ENCODE assay signal across 11 mouse cellular contexts in genomic region chr15:101412188-101412587, GRCm38 (mm10). TPM values are rescaled to one million over a fixed set of nuclear protein-coding genes. Genes with fewer than 3 reads are reported as not detected.
A peak's percentile ranks its signal among the peaks of the same experiment; 100 is the strongest.
DNase-seq lines count a peak whose midpoint lies in the region; ATAC-seq and TF ChIP-seq lines count a peak whose summit lies in the region.
"Had no signal": no experiment of that assay in that cellular context is flagged by ENCODE, and none has a peak within 500 bp of the region (broad histone marks: within the 10 kb centered on the region; RNA-seq: fewer than 3 reads in every experiment).

No protein-coding gene starts in this region.

- DNase-seq in cerebellum, postnatal 25 days: peak; percentile 41 to 45
- no peak for DNase-seq in cerebellum, adult 18-20 months
- DNase-seq in kidney, adult 9 months: peak; percentile 72
- no peak for DNase-seq in layer of hippocampus, postnatal 10 days (ENCODE audit: low spot score in 2 of 2)
- no peak for DNase-seq in gastrocnemius, postnatal 10 days

- no peak for TF ChIP-seq CTCF in E14TG2a.4 (conservative IDR thresholded peaks at IDR 0.05; ENCODE audit: low read length)

- peak overlapping the region; percentile 89 for H3K27ac ChIP-seq in lung, embryonic 15.5 days
- no peak overlapping the region for H3K27ac ChIP-seq in forebrain, embryonic 12.5 days
- H3K27ac ChIP-seq: heart, adult 2 months had no signal

- ATAC-seq in lung, embryonic 15.5 days (ENCODE audit: borderline replicate concordance, extremely low read depth, low FRiP score, low TSS enrichment): peak; percentile 53; the same call in 1 of the 2 replicates
- no peak for ATAC-seq in forebrain, embryonic 12.5 days (ENCODE audit: low FRiP score)

- peak overlapping the region; percentile 45 for H3K9ac ChIP-seq in lung, embryonic 15.5 days
- H3K9ac ChIP-seq in forebrain, embryonic 12.5 days: no peak overlapping the region

- peaks cover 27% of the 10 kb centered on the region for H3K4me1 ChIP-seq in E14TG2a.4 (replicated peaks; ENCODE audit: low read depth, low read length)
- peaks cover 15% of the 10 kb centered on the region; the same call in 1 of the 2 replicates for H3K4me1 ChIP-seq in lung, embryonic 15.5 days
- H3K4me1 ChIP-seq in forebrain, embryonic 12.5 days: no peaks in the 10 kb centered on the region

- H3K36me3 ChIP-seq in E14TG2a.4 (ENCODE audit: insufficient read depth, low read length): no peaks in the 10 kb centered on the region
- H3K36me3 ChIP-seq in lung, embryonic 15.5 days: no peaks in the 10 kb centered on the region
- no peaks in the 10 kb centered on the region for H3K36me3 ChIP-seq in forebrain, embryonic 12.5 days (replicated peaks)

- peak overlapping the region; percentile 55 for H3K4me2 ChIP-seq in lung, embryonic 15.5 days
- no peak overlapping the region for H3K4me2 ChIP-seq in forebrain, embryonic 12.5 days

- WGBS in lung, embryonic 15.5 days: 10% methylated on average over 31 of the region's 31 CpGs
- 24% methylated on average over 28 of the region's 31 CpGs for WGBS in forebrain, embryonic 12.5 days

- H3K4me3 ChIP-seq in E14TG2a.4 (replicated peaks; ENCODE audit: low read length): peak overlapping the region; percentile 69
- peak overlapping the region; percentile 44 for H3K4me3 ChIP-seq in lung, embryonic 15.5 days
- no peak overlapping the region for H3K4me3 ChIP-seq in forebrain, embryonic 12.5 days (replicated peaks)
- H3K4me3 ChIP-seq: heart, adult 2 months had no signal

- peaks cover 54% of the 10 kb centered on the region for H3K27me3 ChIP-seq in E14TG2a.4 (ENCODE audit: insufficient read depth, low read length)
- peaks cover 19% of the 10 kb centered on the region for H3K27me3 ChIP-seq in lung, embryonic 15.5 days
- peaks cover 39% of the 10 kb centered on the region for H3K27me3 ChIP-seq in forebrain, embryonic 12.5 days

- no peaks in the 10 kb centered on the region for H3K9me3 ChIP-seq in E14TG2a.4 (ENCODE audit: low read length)
- H3K9me3 ChIP-seq in lung, embryonic 15.5 days: no peaks in the 10 kb centered on the region
- no peaks in the 10 kb centered on the region for H3K9me3 ChIP-seq in forebrain, embryonic 12.5 days

RNA-seq across cellular contexts. Expression of gene Krt7, which starts 1.3 kb away (rescaled TPM):
- polyA plus RNA-seq in lung, embryonic 15.5 days (2015; fragmentation: Nextera tagmentation; extraction: Ambion mirVana): 152 and 158 TPM in 2 replicates
- total RNA-seq in layer of hippocampus, postnatal 10 days (2021): not detected
- polyA plus RNA-seq in forebrain, embryonic 12.5 days (2016; fragmentation: Nextera tagmentation; extraction: Ambion mirVana): 3.9 and 6.4 TPM in 2 replicates
- under 1 TPM in 1 of 2 experiments, not detected in 1; 0.45 TPM for total RNA-seq in gastrocnemius, postnatal 10 days (2021)

RNA-seq across cellular contexts. Expression of gene Krt87, which starts 26.4 kb away (rescaled TPM):
- 0.38 and 0.39 TPM in 2 replicates for polyA plus RNA-seq in lung, embryonic 15.5 days (2015; fragmentation: Nextera tagmentation; extraction: Ambion mirVana)
- total RNA-seq in layer of hippocampus, postnatal 10 days (2021): under 1 TPM; 0.55 to 0.62 TPM
- 0.17 and 0.22 TPM in 2 replicates for polyA plus RNA-seq in forebrain, embryonic 12.5 days (2016; fragmentation: Nextera tagmentation; extraction: Ambion mirVana)
- under 1 TPM; 0.11 to 0.12 TPM for total RNA-seq in gastrocnemius, postnatal 10 days (2021)
- total RNA-seq: heart, adult 2 months had no signal
- polyA plus RNA-seq: heart, adult 2 months; liver, embryonic 16.5 days had no signal

RNA-seq across cellular contexts. Expression of gene Krt88, which starts 35.4 kb away (rescaled TPM):
- polyA plus RNA-seq in lung, embryonic 15.5 days (2015; fragmentation: Nextera tagmentation; extraction: Ambion mirVana): not detected in 2 replicates
- total RNA-seq in layer of hippocampus, postnatal 10 days (2021): not detected
- polyA plus RNA-seq in forebrain, embryonic 12.5 days (2016; fragmentation: Nextera tagmentation; extraction: Ambion mirVana): not detected in 2 replicates
- not detected for total RNA-seq in gastrocnemius, postnatal 10 days (2021)
- total RNA-seq: heart, adult 2 months had no signal
- polyA plus RNA-seq: heart, adult 2 months; liver, embryonic 16.5 days; neural tube, embryonic 14.5 days had no signal

RNA-seq across cellular contexts. Expression of gene Krt80, which starts 42.2 kb away (rescaled TPM):
- polyA plus RNA-seq in lung, embryonic 15.5 days (2015; fragmentation: Nextera tagmentation; extraction: Ambion mirVana): 1.7 and 2.0 TPM in 2 replicates
- total RNA-seq in layer of hippocampus, postnatal 10 days (2021): under 1 TPM in 1 of 2 experiments, not detected in 1; 0.23 TPM
- polyA plus RNA-seq in forebrain, embryonic 12.5 days (2016; fragmentation: Nextera tagmentation; extraction: Ambion mirVana): not detected in 2 replicates
- 1 to 10 TPM in 1 of 2 experiments, under 1 TPM in 1; 0.66 to 1.4 TPM for total RNA-seq in gastrocnemius, postnatal 10 days (2021)

RNA-seq across cellular contexts. Expression of gene Krt81, which starts 51.4 kb away (rescaled TPM):
- polyA plus RNA-seq in lung, embryonic 15.5 days (2015; fragmentation: Nextera tagmentation; extraction: Ambion mirVana): not detected in 2 replicates
- not detected for total RNA-seq in layer of hippocampus, postnatal 10 days (2021)
- polyA plus RNA-seq in forebrain, embryonic 12.5 days (2016; fragmentation: Nextera tagmentation; extraction: Ambion mirVana): not detected in 2 replicates
- not detected for total RNA-seq in gastrocnemius, postnatal 10 days (2021)
- total RNA-seq: heart, adult 2 months had no signal
- polyA plus RNA-seq: heart, adult 2 months; liver, embryonic 16.5 days; neural tube, embryonic 14.5 days had no signal

Comparison
In these comparisons a context has a peak if more than half of its experiments do, and no peak if none do; other contexts are left out.
1. DNase-seq: peak in cerebellum, postnatal 25 days (2 of 2) and kidney, adult 9 months (single experiment); none in cerebellum, adult 18-20 months (0 of 2), layer of hippocampus, postnatal 10 days (0 of 2) and gastrocnemius, postnatal 10 days (single experiment).